Mouse (Mus musculus): Measurements from ENCODE around the gene Gramd4. TPM values are rescaled to one million over a fixed set of nuclear protein-coding genes. Genes with fewer than 3 reads are reported as not detected.

Gene Gramd4
- polyA plus RNA-seq, 1 experiment from 2014 or later, result 6.4 TPM

GRCm38 (mm10) chr15:86146922-86147321, 89.4 kb downstream of the Gramd4 start:
- no peak for ATAC-seq
- Histone ChIP-seq H3K27ac (ENCODE audit: low read depth, low read length) (no peak overlapping the region), H3K9me3 (ENCODE audit: control insufficient read depth) (no peaks in the 10 kb centered on the region), H3K27me3 (replicated peaks; ENCODE audit: control insufficient read depth, insufficient read depth, low read length) (no peaks in the 10 kb centered on the region), H3K9ac (ENCODE audit: low read depth, low read length) (no peak overlapping the region), H3K36me3 (ENCODE audit: control insufficient read depth, insufficient read depth) (peaks cover 25% of the 10 kb centered on the region; the same call in 1 of the 2 replicates), H3K4me2 (replicated peaks; ENCODE audit: low read depth) (no peak overlapping the region), H3K4me3 (ENCODE audit: low read depth, low read length) (no peak overlapping the region), H3K4me1 (replicated peaks; ENCODE audit: control insufficient read depth, insufficient read depth, low read length) (no peaks in the 10 kb centered on the region)
- 87% methylated on average over 8 of the region's 8 CpGs for WGBS
- TF ChIP-seq CTCF (IDR thresholded peaks at IDR 0.05; ENCODE audit: low read depth), result no peak

- WGBS, result 73% methylated on average over 4 of the region's 4 CpGs
- TF ChIP-seq CTCF (IDR thresholded peaks at IDR 0.05; ENCODE audit: low read depth), result no peak
- H3K36me3 ChIP-seq (ENCODE audit: control insufficient read depth, insufficient read depth), result peaks cover 22% of the 10 kb centered on the region; the same call in 1 of the 2 replicates
These were observed 93.1 kb downstream of the Gramd4 start for GRCm38 (mm10) chr15:86150593-86150992.

GRCm38 (mm10) chr15:86153481-86153960, 96.0 kb downstream of the Gramd4 start:
- ATAC-seq, result no peak
- Histone ChIP-seq H3K9ac (ENCODE audit: low read depth, low read length) (no peak overlapping the region), H3K4me3 (ENCODE audit: low read depth, low read length) (no peak overlapping the region), H3K9me3 (ENCODE audit: control insufficient read depth) (no peaks in the 10 kb centered on the region), H3K4me2 (replicated peaks; ENCODE audit: low read depth) (no peak overlapping the region), H3K36me3 (ENCODE audit: control insufficient read depth, insufficient read depth) (peaks cover 15% of the 10 kb centered on the region; the same call in 1 of the 2 replicates), H3K27ac (ENCODE audit: low read depth, low read length) (no peak overlapping the region), H3K27me3 (replicated peaks; ENCODE audit: control insufficient read depth, insufficient read depth, low read length) (no peaks in the 10 kb centered on the region), H3K4me1 (replicated peaks; ENCODE audit: control insufficient read depth, insufficient read depth, low read length) (no peaks in the 10 kb centered on the region)
- WGBS, result 91% methylated on average over 12 of the region's 12 CpGs
- no peak for TF ChIP-seq CTCF (IDR thresholded peaks at IDR 0.05; ENCODE audit: low read depth)

More at GRCm38 (mm10) chr15:86150593-86150992, 93.1 kb downstream of the Gramd4 start:
- Histone ChIP-seq H3K27ac (ENCODE audit: low read depth, low read length) (no peak overlapping the region), H3K4me3 (ENCODE audit: low read depth, low read length) (no peak overlapping the region), H3K4me2 (replicated peaks; ENCODE audit: low read depth) (no peak overlapping the region), H3K27me3 (replicated peaks; ENCODE audit: control insufficient read depth, insufficient read depth, low read length) (no peaks in the 10 kb centered on the region), H3K4me1 (replicated peaks; ENCODE audit: control insufficient read depth, insufficient read depth, low read length) (no peaks in the 10 kb centered on the region), H3K9ac (ENCODE audit: low read depth, low read length) (no peak overlapping the region), H3K9me3 (ENCODE audit: control insufficient read depth) (no peaks in the 10 kb centered on the region)
- ATAC-seq, result no peak

- H3K36me3 ChIP-seq (ENCODE audit: control insufficient read depth, insufficient read depth), result peaks cover 20% of the 10 kb centered on the region; the same call in 1 of the 2 replicates
- no peak for ATAC-seq
- H3K27me3 ChIP-seq (replicated peaks; ENCODE audit: control insufficient read depth, insufficient read depth, low read length), result no peaks in the 10 kb centered on the region
- H3K27ac ChIP-seq (ENCODE audit: low read depth, low read length), result no peak overlapping the region
- no peak overlapping the region for H3K4me2 ChIP-seq (replicated peaks; ENCODE audit: low read depth)
- H3K9ac ChIP-seq (ENCODE audit: low read depth, low read length), result no peak overlapping the region
- H3K9me3 ChIP-seq (ENCODE audit: control insufficient read depth), result no peaks in the 10 kb centered on the region
- no peak for TF ChIP-seq CTCF (IDR thresholded peaks at IDR 0.05; ENCODE audit: low read depth)
- WGBS, result 85% methylated on average over 5 of the region's 5 CpGs
- H3K4me3 ChIP-seq (ENCODE audit: low read depth, low read length), result no peak overlapping the region
- no peaks in the 10 kb centered on the region for H3K4me1 ChIP-seq (replicated peaks; ENCODE audit: control insufficient read depth, insufficient read depth, low read length)
These were observed 99.0 kb downstream of the Gramd4 start for GRCm38 (mm10) chr15:86156492-86156891.

- ATAC-seq, result peak; percentile 60
- Histone ChIP-seq H3K4me2 (replicated peaks; ENCODE audit: low read depth) (no peak overlapping the region), H3K9me3 (ENCODE audit: control insufficient read depth) (no peaks in the 10 kb centered on the region), H3K4me1 (replicated peaks; ENCODE audit: control insufficient read depth, insufficient read depth, low read length) (no peaks in the 10 kb centered on the region), H3K36me3 (ENCODE audit: control insufficient read depth, insufficient read depth) (peaks cover 16% of the 10 kb centered on the region; the same call in 1 of the 2 replicates), H3K27me3 (replicated peaks; ENCODE audit: control insufficient read depth, insufficient read depth, low read length) (no peaks in the 10 kb centered on the region), H3K27ac (ENCODE audit: low read depth, low read length) (no peak overlapping the region), H3K4me3 (ENCODE audit: low read depth, low read length) (no peak overlapping the region), H3K9ac (ENCODE audit: low read depth, low read length) (no peak overlapping the region)
- peak; percentile 86 for TF ChIP-seq CTCF (IDR thresholded peaks at IDR 0.05; ENCODE audit: low read depth)
- 28% methylated on average over 16 of the region's 16 CpGs for WGBS
These were observed 101.6 kb downstream of the Gramd4 start for GRCm38 (mm10) chr15:86159093-86159492.

- Histone ChIP-seq H3K27ac (ENCODE audit: low read depth, low read length) (no peak overlapping the region), H3K36me3 (ENCODE audit: control insufficient read depth, insufficient read depth) (peaks cover 14% of the 10 kb centered on the region), H3K4me2 (replicated peaks; ENCODE audit: low read depth) (no peak overlapping the region), H3K4me1 (replicated peaks; ENCODE audit: control insufficient read depth, insufficient read depth, low read length) (no peaks in the 10 kb centered on the region), H3K27me3 (replicated peaks; ENCODE audit: control insufficient read depth, insufficient read depth, low read length) (no peaks in the 10 kb centered on the region), H3K4me3 (ENCODE audit: low read depth, low read length) (no peak overlapping the region), H3K9me3 (ENCODE audit: control insufficient read depth) (no peaks in the 10 kb centered on the region), H3K9ac (ENCODE audit: low read depth, low read length) (no peak overlapping the region)
- TF ChIP-seq CTCF (IDR thresholded peaks at IDR 0.05; ENCODE audit: low read depth), result peak; percentile 65
- 91% methylated on average over 5 of the region's 5 CpGs for WGBS
- no peak for ATAC-seq
These were observed 102.2 kb downstream of the Gramd4 start for GRCm38 (mm10) chr15:86159719-86160118.

Measured in intestine, postnatal 0 days (tissue).